Mouse (Mus musculus): Measurements from ENCODE around the gene Vamp4. TPM values are rescaled to one million over a fixed set of nuclear protein-coding genes. Genes with fewer than 3 reads are reported as not detected.

Gene Vamp4
- polyA plus RNA-seq, 1 experiment from 2014 or later, result 46.4 TPM

GRCm38 (mm10) chr1:162548917-162549613 lies 21.2 kb upstream of the Vamp4 start:
- Histone ChIP-seq H3K27ac (ENCODE audit: low read length) (peak overlapping the region; percentile 58), H3K36me3 (ENCODE audit: control insufficient read depth, insufficient read depth, low read length) (peaks cover under 1% of the 10 kb centered on the region; the same call in 1 of the 2 replicates), H3K27me3 (replicated peaks; ENCODE audit: control insufficient read depth, insufficient read depth, low read length) (no peaks in the 10 kb centered on the region), H3K4me2 (ENCODE audit: low read depth, low read length) (peak overlapping the region; percentile 87), H3K4me1 (ENCODE audit: control insufficient read depth, insufficient read depth, low read length) (peaks cover 3% of the 10 kb centered on the region; the same call in 1 of the 2 replicates), H3K9me3 (ENCODE audit: control insufficient read depth, low read length) (no peaks in the 10 kb centered on the region), H3K4me3 (ENCODE audit: low read length) (peak overlapping the region; percentile 74), H3K9ac (ENCODE audit: low read depth, low read length) (peak overlapping the region; percentile 79)
- 59% methylated on average over 10 of the region's 10 CpGs for WGBS
- no peak for ATAC-seq

DNA sequence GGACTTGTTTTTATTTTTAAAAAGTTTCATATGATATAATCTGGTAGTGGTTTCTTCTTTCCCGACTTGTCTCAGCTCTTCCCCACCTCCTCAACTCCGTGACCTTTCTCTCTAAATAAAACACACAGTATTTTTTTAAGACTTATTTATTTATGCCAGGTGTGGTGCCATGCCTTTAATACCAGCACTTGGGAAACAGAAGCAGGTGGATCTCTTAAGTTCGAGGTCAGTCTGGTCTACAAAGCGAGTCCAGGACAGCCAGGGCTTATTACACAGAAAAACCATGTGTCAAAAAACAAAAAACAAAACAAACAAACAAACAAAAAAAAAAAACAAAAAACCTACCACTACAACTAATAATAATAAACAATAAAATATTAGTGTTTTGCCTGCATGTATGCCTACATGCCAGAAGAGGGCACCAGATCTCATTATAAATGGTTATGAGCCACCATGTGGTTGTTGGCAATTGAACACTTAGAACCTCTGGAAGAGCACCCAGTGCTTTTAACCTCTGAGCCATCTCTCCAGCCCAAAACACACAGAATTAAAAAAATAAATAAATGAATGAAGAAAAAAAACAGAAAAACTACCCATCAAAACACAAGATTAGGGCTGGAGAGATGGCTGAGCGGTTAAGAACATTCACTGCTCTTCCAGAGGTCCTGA lies 20.6 kb upstream of the Vamp4 start:
- Histone ChIP-seq H3K4me3 (ENCODE audit: low read length) (no peak overlapping the region), H3K9ac (ENCODE audit: low read depth, low read length) (no peak overlapping the region), H3K36me3 (ENCODE audit: control insufficient read depth, insufficient read depth, low read length) (no peaks in the 10 kb centered on the region), H3K4me2 (ENCODE audit: low read depth, low read length) (no peak overlapping the region), H3K9me3 (ENCODE audit: control insufficient read depth, low read length) (no peaks in the 10 kb centered on the region), H3K27me3 (replicated peaks; ENCODE audit: control insufficient read depth, insufficient read depth, low read length) (no peaks in the 10 kb centered on the region), H3K27ac (ENCODE audit: low read length) (no peak overlapping the region), H3K4me1 (ENCODE audit: control insufficient read depth, insufficient read depth, low read length) (peaks cover 3% of the 10 kb centered on the region; the same call in 1 of the 2 replicates)
- no peak for ATAC-seq
- WGBS, result 78% methylated on average over 5 of the region's 5 CpGs

DNA sequence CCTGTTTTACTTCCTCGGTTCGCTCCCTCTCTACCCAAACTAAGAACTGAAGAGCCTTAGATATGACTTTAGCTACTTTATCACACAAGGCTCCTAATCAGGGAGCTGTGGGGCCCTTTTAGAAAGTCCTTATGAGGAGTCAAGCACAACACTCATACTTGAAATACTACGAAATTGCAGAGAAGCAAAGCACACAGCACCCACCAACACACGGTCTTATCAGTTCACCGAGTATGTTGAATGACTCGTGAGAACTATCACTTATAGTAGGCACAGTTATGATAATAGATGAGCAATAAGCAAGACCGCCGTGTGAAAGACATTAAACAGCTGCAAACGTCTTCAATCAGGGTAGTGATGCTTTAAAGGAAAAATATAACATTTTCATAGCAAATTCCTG lies 17.4 kb upstream of the Vamp4 start:
- H3K9me3 ChIP-seq (ENCODE audit: control insufficient read depth, low read length), result no peaks in the 10 kb centered on the region
- H3K4me2 ChIP-seq (ENCODE audit: low read depth, low read length), result no peak overlapping the region
- no peak overlapping the region for H3K27ac ChIP-seq (ENCODE audit: low read length)
- no peaks in the 10 kb centered on the region for H3K27me3 ChIP-seq (replicated peaks; ENCODE audit: control insufficient read depth, insufficient read depth, low read length)
- 84% methylated on average over 9 of the region's 9 CpGs for WGBS
- no peak for ATAC-seq
- H3K36me3 ChIP-seq (ENCODE audit: control insufficient read depth, insufficient read depth, low read length), result no peaks in the 10 kb centered on the region
- H3K9ac ChIP-seq (ENCODE audit: low read depth, low read length), result no peak overlapping the region
- no peak overlapping the region for H3K4me3 ChIP-seq (ENCODE audit: low read length)
- H3K4me1 ChIP-seq (ENCODE audit: control insufficient read depth, insufficient read depth, low read length), result no peaks in the 10 kb centered on the region

- no peaks in the 10 kb centered on the region for H3K27me3 ChIP-seq (replicated peaks; ENCODE audit: control insufficient read depth, insufficient read depth, low read length)
- H3K27ac ChIP-seq (ENCODE audit: low read length), result no peak overlapping the region
- no peak overlapping the region for H3K9ac ChIP-seq (ENCODE audit: low read depth, low read length)
- H3K4me2 ChIP-seq (ENCODE audit: low read depth, low read length), result no peak overlapping the region
- no peaks in the 10 kb centered on the region for H3K36me3 ChIP-seq (ENCODE audit: control insufficient read depth, insufficient read depth, low read length)
- WGBS, result 83% methylated on average over 3 of the region's 3 CpGs
- H3K4me1 ChIP-seq (ENCODE audit: control insufficient read depth, insufficient read depth, low read length), result no peaks in the 10 kb centered on the region
- no peak for ATAC-seq
- no peak overlapping the region for H3K4me3 ChIP-seq (ENCODE audit: low read length)
- no peaks in the 10 kb centered on the region for H3K9me3 ChIP-seq (ENCODE audit: control insufficient read depth, low read length)
Observed at GRCm38 (mm10) chr1:162554193-162554592, 16.1 kb upstream of the Vamp4 start.

DNA sequence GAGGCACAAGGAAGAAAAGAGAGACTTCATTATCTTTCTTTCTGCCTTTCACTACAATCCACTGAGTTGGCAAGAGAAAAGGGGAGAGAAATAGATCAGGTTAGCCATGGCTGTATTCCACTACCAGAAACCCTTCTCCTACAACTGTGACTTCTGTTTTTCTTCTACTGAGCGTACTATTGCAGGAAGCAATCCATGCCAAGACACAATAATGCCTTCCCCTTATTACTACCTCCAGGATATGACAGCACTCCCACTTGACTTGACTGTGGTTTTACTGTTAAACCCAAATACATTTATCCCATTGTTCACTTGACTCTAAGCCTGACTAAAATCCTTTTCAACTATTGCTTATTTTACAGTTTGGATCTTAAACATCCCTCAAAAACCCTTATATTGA lies 7.1 kb upstream of the Vamp4 start:
- no peak for ATAC-seq
- whole genome bisulfite sequencing, result 74% methylated on average over 1 of the region's 1 CpGs
- Histone ChIP-seq H3K4me2 (ENCODE audit: low read depth, low read length) (no peak overlapping the region), H3K36me3 (ENCODE audit: control insufficient read depth, insufficient read depth, low read length) (no peaks in the 10 kb centered on the region), H3K4me1 (ENCODE audit: control insufficient read depth, insufficient read depth, low read length) (no peaks in the 10 kb centered on the region), H3K27ac (ENCODE audit: low read length) (no peak overlapping the region), H3K9me3 (ENCODE audit: control insufficient read depth, low read length) (no peaks in the 10 kb centered on the region), H3K9ac (ENCODE audit: low read depth, low read length) (no peak overlapping the region), H3K4me3 (ENCODE audit: low read length) (no peak overlapping the region), H3K27me3 (replicated peaks; ENCODE audit: control insufficient read depth, insufficient read depth, low read length) (no peaks in the 10 kb centered on the region)

GRCm38 (mm10) chr1:162564992-162565391 lies 5.3 kb upstream of the Vamp4 start:
- whole genome bisulfite sequencing, result 50% methylated on average over 3 of the region's 3 CpGs
- Histone ChIP-seq H3K9me3 (ENCODE audit: control insufficient read depth, low read length) (no peaks in the 10 kb centered on the region), H3K27me3 (replicated peaks; ENCODE audit: control insufficient read depth, insufficient read depth, low read length) (no peaks in the 10 kb centered on the region), H3K4me2 (ENCODE audit: low read depth, low read length) (no peak overlapping the region), H3K4me1 (ENCODE audit: control insufficient read depth, insufficient read depth, low read length) (no peaks in the 10 kb centered on the region), H3K36me3 (ENCODE audit: control insufficient read depth, insufficient read depth, low read length) (no peaks in the 10 kb centered on the region), H3K9ac (ENCODE audit: low read depth, low read length) (no peak overlapping the region), H3K27ac (ENCODE audit: low read length) (no peak overlapping the region), H3K4me3 (ENCODE audit: low read length) (no peak overlapping the region)
- no peak for ATAC-seq

GRCm38 (mm10) chr1:162567351-162567750 lies 3.0 kb upstream of the Vamp4 start:
- Histone ChIP-seq H3K27me3 (replicated peaks; ENCODE audit: control insufficient read depth, insufficient read depth, low read length) (no peaks in the 10 kb centered on the region), H3K9ac (ENCODE audit: low read depth, low read length) (no peak overlapping the region), H3K4me1 (ENCODE audit: control insufficient read depth, insufficient read depth, low read length) (no peaks in the 10 kb centered on the region), H3K4me2 (ENCODE audit: low read depth, low read length) (no peak overlapping the region), H3K27ac (ENCODE audit: low read length) (no peak overlapping the region), H3K4me3 (ENCODE audit: low read length) (no peak overlapping the region), H3K36me3 (ENCODE audit: control insufficient read depth, insufficient read depth, low read length) (no peaks in the 10 kb centered on the region), H3K9me3 (ENCODE audit: control insufficient read depth, low read length) (no peaks in the 10 kb centered on the region)
- no peak for ATAC-seq
- 51% methylated on average over 3 of the region's 3 CpGs for WGBS

DNA sequence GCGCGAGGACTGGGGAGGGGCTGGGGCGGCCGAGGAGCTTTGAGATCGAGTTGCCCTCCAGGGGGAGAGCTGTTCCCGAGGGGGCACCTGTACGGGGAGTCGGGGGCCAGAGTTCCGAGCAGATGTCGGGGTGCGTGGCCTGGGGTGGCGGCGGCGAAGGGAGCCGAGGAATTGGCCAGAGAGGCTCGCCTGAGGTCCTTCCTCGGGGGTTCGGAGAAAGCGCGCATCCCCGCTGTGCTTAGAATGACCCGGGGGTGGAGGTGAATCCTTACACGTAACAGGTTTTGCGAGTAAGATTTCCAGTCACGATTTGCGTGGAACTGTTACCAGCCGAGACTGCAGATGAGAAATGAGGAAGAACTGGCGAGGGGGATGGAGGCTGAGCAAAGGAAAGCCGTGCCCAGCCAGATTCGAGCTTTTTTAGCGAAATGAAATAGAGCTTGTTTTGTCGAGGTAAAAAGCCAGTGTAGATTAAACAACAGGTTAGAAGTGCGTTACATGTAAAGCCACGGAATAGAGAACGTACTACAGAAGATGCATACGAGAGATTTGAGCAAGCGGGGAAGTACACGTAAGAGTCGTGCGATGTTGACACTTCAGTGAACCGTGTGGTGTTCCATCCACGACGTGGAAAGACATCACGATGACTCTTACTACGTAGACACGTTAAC lies 751 bp downstream of the Vamp4 start:
- ATAC-seq, result peak; percentile 67
- WGBS, result under 1% methylated on average over 45 of the region's 46 CpGs
- H3K27ac ChIP-seq (ENCODE audit: low read length), result peak overlapping the region; percentile 87

DNA sequence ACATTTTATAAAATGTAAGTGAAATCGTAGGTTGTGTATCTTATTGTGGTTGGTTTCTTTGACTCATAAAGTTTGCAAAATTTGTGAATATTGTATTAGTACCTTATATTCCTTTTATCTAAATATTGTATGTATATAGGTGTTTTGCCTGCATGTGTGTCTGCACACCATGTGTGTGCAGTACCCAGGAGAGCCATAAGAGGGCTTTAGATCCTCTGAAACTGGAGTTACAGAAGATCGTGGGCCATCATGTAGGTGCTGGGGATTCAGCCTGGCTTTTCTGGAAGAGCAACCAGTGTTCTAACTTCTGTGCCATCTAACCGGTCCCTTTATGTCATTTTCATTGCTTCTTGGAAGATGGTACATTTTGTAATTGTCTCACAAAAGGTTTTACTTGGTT lies 4.8 kb downstream of the Vamp4 start:
- no peak overlapping the region for H3K4me2 ChIP-seq (ENCODE audit: low read depth, low read length)
- H3K27ac ChIP-seq (ENCODE audit: low read length), result no peak overlapping the region
- no peak overlapping the region for H3K9ac ChIP-seq (ENCODE audit: low read depth, low read length)
- peaks cover 3% of the 10 kb centered on the region for H3K9me3 ChIP-seq (ENCODE audit: control insufficient read depth, low read length)
- H3K36me3 ChIP-seq (ENCODE audit: control insufficient read depth, insufficient read depth, low read length), result peaks cover 12% of the 10 kb centered on the region
- H3K4me1 ChIP-seq (ENCODE audit: control insufficient read depth, insufficient read depth, low read length), result no peaks in the 10 kb centered on the region
- H3K4me3 ChIP-seq (ENCODE audit: low read length), result no peak overlapping the region
- H3K27me3 ChIP-seq (replicated peaks; ENCODE audit: control insufficient read depth, insufficient read depth, low read length), result no peaks in the 10 kb centered on the region
- WGBS, result 95% methylated on average over 3 of the region's 3 CpGs
- ATAC-seq, result no peak

More for the DNA sequence above, 751 bp downstream of the Vamp4 start:
- H3K27me3 ChIP-seq (replicated peaks; ENCODE audit: control insufficient read depth, insufficient read depth, low read length), result no peaks in the 10 kb centered on the region
- peak overlapping the region; percentile 98 for H3K4me3 ChIP-seq (ENCODE audit: low read length)
- peaks cover 7% of the 10 kb centered on the region for H3K36me3 ChIP-seq (ENCODE audit: control insufficient read depth, insufficient read depth, low read length)
- H3K4me1 ChIP-seq (ENCODE audit: control insufficient read depth, insufficient read depth, low read length), result no peaks in the 10 kb centered on the region
- peak overlapping the region; percentile 97 for H3K9ac ChIP-seq (ENCODE audit: low read depth, low read length)
- H3K4me2 ChIP-seq (ENCODE audit: low read depth, low read length), result peak overlapping the region; percentile 70
- peaks cover 3% of the 10 kb centered on the region for H3K9me3 ChIP-seq (ENCODE audit: control insufficient read depth, low read length)

Measured in intestine, embryonic 16.5 days (tissue).